Mouse (Mus musculus): ENCODE results near the gene Dnali1.

Dnali1 gene

DNA sequence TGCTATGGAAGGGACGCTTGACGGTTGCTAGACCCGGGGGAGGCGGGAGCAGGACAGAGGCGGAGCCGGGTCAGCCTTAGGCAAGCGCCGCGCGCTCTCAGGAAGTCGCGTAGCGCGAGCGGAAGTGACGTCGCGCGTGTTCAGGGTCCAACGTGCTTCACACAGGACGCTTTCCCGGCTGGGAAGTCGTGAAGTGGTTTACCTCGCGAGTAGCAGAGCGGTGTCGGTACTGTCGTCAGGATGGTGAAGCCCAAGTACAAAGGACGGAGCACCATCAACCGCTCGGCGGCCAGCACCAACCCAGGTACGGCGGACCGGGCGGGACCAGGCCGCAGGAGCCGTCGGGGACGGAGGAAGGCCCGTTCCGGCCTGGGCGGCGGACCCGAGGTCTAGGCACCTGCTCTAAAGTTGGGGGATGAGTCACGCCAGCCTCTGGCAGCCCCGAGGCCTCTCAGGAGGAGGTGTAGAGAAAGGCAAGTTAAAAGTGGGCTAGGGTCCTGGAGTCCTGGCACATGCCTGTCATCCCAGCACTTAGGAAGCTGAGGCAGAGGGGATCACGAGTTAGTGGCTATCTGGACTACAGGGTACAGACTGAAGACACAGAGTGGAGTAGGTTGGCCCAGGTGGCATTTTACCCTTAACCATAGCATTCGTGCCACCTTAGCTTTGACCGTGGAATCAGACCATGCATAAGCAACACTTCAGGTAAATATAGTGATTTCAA, 35.5 kb downstream of the Dnali1 start:
- DNase-seq = peak; percentile 92

DNA sequence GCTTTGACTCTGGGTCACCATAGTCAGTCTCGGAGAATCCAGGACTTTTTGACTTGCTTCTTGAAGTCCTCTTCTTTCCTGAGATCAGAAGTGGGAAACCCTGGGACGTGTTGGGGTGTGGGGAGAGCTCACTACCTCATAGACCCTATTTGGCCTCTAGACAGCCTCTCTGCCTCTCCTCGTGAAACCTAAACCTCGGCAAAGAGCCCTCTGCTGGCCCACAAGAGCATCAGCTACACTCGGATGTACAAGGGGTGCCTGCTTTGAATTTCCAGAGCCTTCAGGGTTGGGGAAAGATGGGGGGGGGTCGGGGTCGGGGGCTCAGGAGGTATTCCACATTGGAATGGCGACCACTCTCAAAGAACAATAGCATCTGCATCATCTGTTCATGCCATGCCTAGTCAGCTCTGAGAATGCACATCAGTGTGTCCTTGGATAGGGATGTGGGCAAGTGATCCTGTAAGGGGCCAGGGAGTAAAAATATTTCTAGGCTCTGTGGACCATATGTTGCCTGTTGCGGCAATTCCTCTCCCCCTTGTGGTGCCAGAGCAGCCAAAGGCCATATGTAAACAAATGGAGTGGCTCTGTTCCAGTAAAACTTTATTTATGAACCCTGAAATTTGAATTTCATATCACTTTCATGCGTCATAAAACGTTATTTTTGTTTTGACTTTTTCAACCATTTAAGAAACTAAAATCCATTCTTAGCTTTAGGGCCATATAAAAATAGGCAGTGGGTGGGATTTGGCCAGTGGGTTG, 44.5 kb downstream of the Dnali1 start:
- DNase-seq = peak; percentile 49

DNA sequence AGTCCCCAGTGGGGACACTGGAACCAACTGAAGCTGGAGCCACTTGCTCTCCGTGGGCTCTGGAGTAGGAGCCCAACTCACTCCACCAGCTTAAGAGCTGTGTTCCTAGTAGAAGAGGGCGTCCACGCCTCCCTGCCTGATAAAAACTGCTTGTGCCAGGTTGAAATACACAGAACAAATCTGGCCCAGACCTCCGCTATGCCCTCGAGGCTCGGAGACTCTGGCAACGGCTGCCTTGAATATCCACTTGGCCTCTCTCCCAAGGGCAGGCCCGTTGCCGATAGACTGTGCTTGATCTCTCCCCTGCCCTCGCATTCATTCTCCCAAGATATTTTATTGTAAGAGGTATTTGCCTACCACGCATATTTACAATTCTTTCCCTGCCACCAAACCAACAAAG, 48.1 kb downstream of the Dnali1 start:
- DNase-seq = no peak

DNA sequence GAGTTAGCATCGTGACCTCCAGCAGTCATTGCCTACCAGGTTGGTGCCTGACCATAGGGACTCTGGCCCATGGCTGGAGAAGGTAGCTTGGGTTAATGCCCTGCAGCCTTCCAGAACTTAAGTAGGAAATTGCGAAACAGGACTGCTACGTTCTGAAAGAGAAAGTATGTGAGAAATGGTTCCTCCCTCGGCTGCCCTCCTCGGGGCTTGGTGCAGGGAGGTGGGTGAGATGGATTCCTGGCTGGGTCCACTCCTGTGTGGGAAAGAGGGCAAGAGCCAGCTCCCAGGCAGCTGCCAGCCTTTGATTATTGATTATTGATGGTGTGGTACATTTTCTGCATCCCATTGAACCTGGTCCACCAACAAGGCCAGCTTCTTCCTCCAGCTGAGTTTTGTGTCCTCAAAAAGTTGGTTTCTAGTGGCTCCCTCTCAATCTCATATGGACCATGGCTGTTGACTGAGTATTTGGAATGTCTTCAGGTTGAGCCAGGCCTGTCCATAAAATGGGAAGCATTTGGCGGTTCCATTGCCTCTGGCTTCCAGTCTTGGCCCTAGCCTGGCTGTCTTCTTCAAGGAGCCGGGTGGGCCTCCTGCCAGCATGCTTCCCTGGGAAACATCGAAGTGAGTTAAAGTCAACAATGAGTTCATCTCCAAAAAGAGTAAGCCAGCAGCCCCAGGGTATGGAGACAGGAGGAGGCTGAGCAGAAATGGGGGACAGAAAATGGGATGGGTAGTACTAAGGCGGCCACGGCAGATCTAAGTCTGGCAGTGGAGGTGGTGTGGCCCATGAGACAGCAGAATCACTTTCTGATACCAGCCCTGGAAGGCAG, 49.5 kb downstream of the Dnali1 start, which contains the start of gene Gnl2:
Gnl2 (plus strand) TSS at position 780 of the 830 bp plus-strand sequence.
- DNase-seq = no peak

DNA sequence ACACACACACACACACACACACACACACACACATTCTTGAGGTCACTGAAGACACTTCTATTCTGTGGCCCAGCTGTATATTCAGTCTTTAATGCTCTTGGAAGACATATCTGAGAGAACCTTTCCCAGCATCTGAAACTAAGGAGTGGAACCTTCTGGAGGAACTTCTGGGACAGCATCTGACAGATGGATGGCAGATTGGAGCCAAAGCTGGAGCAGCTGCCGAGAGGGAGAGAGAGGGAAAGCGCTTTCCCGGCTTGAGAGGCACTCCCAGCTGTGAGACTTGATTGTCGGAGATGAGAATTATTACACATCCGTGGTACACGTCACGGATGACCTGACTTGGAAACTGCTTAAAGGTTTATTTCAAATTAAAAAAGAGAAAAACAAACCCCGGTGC, 56.8 kb downstream of the Dnali1 start:
- DNase-seq = no peak

DNA sequence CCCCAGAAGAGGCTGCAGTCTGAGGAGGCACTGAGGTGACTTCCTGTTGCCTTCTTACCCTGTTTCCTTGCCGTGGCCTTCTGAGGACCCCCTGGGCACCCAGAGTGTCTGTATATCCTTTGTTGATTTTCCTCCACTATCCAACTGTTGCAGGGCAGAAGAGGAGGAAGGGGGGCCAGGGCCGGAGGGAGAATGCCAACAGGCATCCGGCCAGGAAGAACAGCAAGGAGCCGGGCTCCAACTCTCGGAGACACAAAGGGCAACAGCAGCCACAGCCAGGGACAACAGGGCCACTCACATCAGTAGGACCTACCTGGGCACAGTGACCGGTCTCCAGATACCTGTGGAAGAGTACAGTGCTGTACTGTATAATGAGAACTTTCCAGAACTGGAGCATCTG, 57.3 kb downstream of the Dnali1 start:
- DNase-seq = no peak

DNA sequence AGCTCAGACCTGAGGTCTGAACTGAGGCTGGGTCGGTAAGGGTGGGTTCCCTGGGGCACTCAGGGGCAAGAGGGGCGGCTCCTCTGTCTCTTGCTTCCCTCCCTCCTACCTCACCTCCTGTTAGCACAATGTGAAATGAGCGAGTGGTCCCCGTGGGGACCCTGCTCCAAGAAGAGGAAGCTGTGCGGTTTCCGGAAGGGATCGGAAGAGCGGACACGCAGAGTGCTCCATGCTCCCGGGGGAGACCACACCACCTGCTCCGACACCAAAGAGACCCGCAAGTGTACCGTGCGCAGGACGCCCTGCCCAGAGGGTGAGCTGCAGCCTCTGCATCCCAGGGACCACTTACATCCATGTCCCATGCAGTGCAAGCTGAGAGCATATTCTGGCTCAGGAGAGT, 58.0 kb downstream of the Dnali1 start:
- DNase-seq = peak; percentile 21

All from thymus, postnatal 4 days (tissue).